Mouse (Mus musculus) activated CD4-positive, CD25-positive, alpha-beta regulatory T cell, adult 4 months (primary cell): Measurements from ENCODE around the gene Fcho2. TPM values are rescaled to one million over a fixed set of nuclear protein-coding genes. Genes with fewer than 3 reads are reported as not detected.

Experiments
- ATAC-seq: one replicate; pipeline ENCODE4 v1.8.0; 2017
- polyA plus RNA-seq, 2 experiments: library from polyadenylated mRNA; unstranded; fragments of 100-300 nt; shearing (Covaris generic); gene quantifications; one replicate each; pipeline ENCODE4 v1.2.1; 2017

Gene Fcho2
- polyA plus RNA-seq, 2 experiments from 2014 or later, result 42.3 to 47.9 TPM

DNA sequence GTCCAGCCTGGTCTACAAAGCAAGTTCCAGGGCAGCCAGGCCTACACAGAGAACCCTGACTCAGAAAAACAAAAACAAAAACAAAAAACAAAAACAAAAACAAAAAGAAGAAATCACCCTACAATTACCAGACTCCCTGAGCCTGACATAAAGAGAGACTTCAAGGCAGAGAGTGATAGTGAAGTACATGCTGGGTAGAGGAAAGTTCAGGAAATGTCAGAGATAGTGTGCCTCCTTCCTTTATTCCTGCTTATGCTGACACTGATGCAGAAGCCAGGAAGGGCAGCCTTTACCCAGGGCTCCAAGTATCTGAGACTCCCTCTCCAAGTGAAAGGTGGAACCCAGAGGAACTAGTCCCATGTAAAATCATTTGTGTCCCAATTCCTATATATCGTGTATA, 10.8 kb downstream of the Fcho2 start:
- ATAC-seq, result no peak

GRCm38 (mm10) chr13:98803699-98804098, 11.6 kb downstream of the Fcho2 start:
- peak; percentile 43 for ATAC-seq

DNA sequence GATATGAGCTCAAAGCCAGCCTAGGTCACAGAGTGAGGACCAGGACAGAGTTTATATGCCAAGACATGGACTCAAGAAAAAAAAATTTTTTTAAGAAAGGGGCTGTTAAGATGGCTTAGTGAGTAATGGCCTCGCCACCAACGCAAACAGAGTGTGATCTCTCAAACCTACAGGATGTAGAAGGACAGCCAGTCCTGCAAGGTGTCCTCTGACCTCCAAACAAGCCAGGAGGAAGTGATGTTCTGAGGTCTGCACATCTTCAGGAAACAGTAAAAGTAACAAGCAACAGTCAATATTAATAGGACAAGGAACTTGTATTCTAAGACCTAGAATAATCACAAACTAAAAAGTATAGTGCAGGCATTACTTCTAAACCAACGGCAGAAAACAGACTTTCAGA, 12.3 kb downstream of the Fcho2 start:
- no peak for ATAC-seq

DNA sequence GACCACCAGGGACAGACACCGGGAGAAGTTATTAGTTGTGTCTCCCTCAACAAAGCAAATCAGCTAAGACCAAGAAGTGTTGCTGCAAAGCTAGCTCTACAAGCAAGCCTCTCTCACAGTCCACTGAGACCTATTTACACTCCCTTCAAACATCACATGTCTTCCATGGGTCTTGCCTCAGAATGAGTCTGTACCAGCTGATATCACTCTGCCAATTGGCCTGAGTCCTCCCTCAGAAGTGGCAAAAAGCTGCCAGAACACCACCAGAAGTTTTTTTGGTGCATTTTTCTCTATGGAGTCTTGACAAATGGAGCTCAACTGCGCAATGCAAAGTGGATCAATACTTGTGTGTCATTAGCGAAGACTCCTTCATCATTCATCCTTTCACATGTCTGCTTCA, 19.7 kb downstream of the Fcho2 start:
- no peak for ATAC-seq

DNA sequence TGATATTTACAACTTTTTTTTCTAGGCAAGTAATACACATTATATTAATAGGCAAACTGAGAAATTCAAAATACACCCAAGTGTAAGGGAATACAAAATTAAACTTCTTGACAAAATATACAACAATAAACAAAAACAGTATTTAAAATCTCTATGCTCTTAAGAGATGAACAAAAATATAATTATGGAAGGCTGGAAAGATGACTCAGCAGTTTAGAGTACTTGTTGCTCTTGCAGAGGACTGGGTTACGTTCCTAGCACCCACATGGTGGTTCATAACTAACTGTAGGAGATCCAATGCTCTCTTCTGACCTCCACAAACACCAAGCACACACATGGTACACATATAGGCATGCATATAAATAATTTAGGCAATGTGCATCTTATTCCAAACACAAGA, 22.4 kb downstream of the Fcho2 start:
- no peak for ATAC-seq

DNA sequence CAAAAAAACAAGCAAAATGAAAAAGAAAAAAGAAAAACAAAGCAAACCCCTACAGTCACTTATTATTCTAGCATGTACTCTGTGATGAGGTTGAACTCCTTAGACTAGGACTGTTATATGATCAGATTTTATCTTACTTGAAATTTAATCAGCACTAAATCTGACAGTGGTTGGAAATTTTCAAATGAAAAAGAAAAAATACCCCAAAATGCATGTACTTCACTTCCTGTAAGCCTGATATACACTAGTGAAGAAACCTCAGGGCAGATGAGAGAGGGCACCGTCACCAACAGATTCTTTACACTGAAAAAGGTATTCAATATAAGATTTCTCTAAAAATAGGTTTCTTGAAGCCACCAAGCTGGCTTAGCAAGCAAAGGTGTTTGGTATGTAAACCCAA, 23.6 kb downstream of the Fcho2 start:
- peak; percentile 72 for ATAC-seq

DNA sequence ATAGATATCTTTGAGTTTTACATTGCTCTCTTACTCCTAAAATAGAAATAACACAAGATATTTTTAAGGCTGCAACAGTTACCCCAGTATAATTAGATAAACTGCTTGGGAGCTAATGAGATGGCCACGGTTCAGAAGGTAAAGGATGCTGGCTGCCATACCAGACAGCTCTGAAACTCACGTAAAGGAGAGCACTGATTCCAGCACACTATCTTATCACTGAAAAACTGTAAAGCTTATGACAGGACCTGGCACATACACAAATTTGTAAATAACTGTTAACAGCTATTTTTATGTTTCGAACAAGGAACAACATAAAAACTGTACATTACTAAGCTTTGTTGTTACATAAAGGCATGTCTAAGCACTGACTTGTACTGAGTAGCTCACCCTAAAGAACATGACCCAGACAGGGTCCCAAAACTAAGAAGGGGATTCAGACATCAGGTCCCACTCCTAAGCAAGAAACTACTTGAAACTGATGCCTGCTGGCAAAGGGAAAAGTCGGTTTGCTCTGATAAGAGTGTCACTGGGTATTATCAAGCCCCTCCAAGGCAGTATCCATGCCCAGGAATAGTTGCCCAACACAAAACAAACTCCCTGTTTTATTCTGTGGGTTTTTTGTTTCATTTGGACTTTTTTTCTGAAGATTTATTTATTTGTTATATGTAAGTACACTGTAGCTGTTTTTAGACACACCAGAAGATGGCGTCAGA, 28.1 kb downstream of the Fcho2 start:
- no peak for ATAC-seq

DNA sequence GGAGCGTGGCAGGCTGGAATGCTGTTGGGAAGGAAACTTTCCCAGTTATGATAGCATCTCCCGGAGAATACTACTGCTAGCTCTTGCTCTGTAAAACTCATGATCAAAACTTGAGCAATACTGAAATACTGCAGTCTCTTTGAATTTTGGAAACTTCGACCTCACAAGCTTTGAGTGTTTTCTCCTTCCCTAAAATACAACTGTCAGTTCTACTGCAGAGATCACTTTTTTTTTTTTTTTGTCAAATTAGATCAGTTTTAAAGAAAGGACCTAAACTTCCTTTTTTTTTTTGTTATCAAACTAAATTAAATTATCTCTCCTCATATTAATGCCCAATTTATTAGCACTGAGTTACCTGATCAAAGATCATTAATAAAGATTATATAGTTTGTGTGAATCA, 37.3 kb downstream of the Fcho2 start:
- no peak for ATAC-seq

DNA sequence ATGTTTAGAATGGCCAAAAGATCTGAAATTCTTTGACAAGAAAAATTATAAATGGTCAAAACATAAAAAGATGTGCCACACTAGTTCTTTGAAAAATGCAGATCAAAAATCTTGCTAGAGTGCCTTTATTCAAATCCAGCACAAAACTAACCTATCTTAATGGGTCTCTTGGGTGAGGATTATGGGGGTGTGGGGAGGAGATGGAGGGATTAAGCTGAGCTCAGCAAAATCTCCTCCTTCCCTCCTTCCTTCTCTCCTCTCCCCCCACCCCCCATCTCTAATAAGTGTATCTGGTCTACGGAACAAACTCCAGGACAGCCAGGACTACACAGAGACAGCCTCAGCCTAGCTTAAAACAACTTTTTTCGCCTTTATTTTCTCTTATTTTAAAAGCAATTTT, 43.8 kb downstream of the Fcho2 start:
- no peak for ATAC-seq

DNA sequence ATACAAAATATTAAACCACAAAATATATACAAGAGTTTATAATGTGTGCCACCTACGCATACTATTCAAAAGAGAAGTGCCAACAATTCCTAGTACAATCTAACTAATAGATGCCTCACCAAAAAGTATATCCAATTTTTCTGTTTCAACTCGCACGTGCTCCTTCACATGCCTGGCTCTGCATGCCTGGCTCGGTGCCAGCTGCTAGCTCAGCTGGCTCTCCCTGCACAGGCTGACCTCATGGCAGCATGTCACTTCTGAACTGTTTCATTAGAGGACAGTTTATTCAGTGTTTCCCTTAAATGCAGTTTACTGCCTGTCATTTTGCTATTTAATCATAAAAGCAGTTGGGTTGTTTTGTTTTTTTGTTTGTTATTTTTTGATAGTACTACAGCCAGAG, 46.9 kb downstream of the Fcho2 start:
- ATAC-seq, result no peak

GRCm38 (mm10) chr13:98761771-98762170, 53.5 kb downstream of the Fcho2 start:
- ATAC-seq, result no peak

DNA sequence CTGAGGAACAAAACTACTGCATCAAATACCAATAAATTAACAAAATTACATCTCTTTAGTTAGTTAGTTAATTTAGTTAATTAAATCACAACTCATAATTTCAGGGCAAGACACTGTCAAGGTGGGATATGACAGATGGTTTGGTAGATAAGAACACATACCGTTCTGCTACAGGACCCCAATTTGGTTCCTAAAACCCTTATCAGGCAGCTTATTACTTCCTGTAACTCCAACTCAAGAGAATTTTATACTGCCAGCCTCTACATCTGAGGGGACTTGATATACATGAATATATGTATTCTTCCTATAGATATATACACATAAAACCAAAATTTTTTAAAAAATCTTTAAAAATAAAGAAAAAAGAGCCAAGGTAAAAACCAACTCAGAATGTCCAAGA, 59.4 kb downstream of the Fcho2 start:
- no peak for ATAC-seq

- ATAC-seq, result no peak
Observed at GRCm38 (mm10) chr13:98744679-98745078, 70.6 kb downstream of the Fcho2 start.

GRCm38 (mm10) chr13:98743829-98744228, 71.4 kb downstream of the Fcho2 start:
- no peak for ATAC-seq

- ATAC-seq, result no peak
Observed at GRCm38 (mm10) chr13:98743214-98743613, 72.0 kb downstream of the Fcho2 start.

- peak; percentile 67 for ATAC-seq
Observed at GRCm38 (mm10) chr13:98738213-98738612, 77.0 kb downstream of the Fcho2 start.

DNA sequence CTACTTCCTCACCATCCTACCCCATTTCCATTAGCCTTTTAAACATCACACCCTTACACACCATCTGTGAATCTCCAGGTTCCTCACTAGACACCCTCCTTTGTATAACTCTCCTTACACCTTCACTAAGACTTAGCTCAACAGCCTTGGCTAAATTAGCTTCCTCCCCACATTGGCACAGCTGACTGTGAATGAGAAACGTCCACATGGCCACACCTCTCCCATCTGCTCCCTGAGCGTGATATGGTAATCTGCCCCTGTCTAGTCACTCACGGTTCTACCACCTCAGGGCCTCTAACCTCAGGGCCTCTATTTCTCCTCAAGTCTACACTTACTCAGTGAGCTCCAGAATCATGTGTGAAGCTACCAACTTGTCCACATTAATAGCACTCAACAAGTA, 82.0 kb downstream of the Fcho2 start:
- no peak for ATAC-seq

DNA sequence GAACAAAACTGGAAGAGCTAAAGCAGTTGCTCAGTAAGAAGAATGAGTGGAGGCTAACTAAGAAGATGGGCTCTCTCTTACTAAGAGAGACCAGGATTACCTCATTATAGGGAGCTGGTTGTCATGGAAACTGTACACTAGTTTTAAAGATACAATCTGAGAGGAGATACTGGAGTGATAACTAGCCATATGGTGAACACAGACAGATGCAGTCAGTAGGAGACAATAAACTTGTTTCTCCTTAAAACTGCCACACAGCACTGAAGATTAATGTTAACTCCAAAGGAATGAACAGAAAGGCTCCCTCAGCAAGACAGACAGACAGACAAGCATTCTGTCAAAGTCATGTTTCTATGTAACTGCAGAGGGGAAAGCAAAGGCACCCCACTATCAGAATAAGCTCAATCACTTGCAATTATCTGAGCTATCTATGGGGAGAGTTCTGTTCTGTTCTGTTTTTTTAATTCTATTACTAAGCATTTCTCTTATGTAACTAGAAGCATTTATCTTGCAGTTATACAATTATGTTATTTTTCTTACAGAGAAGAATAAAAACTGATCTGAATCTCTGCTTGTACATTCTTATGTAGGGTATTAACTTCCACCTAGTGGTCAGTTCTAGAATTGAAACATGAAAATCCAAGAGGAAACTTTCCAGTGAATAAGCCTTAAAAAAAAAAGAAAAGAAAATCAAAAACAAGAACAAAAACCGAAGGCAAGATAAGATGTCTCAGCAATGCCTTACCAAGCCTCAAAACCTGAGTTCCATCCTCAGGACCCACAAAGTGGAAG, 85.8 kb downstream of the Fcho2 start:
- no peak for ATAC-seq

GRCm38 (mm10) chr13:98726494-98726893, 88.8 kb downstream of the Fcho2 start:
- ATAC-seq, result no peak

GRCm38 (mm10) chr13:98723430-98723829, 91.8 kb downstream of the Fcho2 start:
- ATAC-seq, result no peak

GRCm38 (mm10) chr13:98722296-98722695, 93.0 kb downstream of the Fcho2 start:
- no peak for ATAC-seq

DNA sequence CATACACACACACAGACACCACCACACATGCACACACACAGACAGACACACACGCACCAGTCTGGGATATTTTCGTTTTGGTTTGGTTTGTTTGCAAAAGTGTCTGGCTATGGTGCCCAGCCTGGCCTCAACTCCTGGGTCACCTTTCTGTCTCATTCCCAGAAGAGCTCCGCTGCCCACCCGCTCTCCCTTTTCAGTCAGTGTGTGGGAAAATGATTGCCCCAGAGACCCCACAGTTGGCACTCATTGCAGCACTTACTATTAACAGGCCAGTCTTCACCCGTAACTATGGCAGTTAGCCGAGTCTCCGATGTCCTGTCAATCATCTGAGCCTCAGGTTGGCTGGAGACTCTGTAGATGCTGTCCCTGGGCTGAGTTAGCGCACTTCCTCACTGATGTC, 99.1 kb downstream of the Fcho2 start:
- ATAC-seq, result no peak

DNA sequence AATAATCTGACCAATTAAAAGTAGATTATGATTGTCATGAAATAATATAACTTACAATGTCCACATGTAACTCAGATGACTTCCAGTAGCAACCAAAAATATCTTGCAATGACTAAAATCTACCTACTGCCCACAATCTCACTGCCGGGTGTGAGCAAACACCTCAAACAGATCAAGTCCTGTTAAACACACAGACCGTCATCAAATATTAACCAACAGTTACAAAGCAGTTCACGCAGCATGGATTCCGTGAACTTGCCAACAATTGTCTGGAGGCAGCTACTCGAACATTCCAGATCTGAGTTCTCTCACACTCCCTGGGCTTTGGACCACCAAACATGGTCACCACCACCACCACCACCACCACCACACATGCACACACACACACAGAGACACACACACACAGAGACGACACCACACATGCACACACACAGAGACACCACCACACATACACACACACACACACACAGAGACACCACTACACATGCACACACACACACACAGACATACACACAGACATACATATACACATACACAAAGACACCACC, 99.7 kb downstream of the Fcho2 start:
- no peak for ATAC-seq

GRCm38 (mm10) chr13:98710655-98711054, 104.6 kb downstream of the Fcho2 start:
- ATAC-seq, result no peak
